Mouse (Mus musculus) adrenal gland (tissue): ENCODE results near the gene Aak1.
"Not testable (repeated sequence)": the region's sequence is repeated elsewhere in the genome, so short reads cannot be mapped to it uniquely, and the experiment has no call there.

Experiments
- intact Hi-C: fragments of 180-260 bp; cut with DNase I; formaldehyde crosslinking; loops from one replicate; pipeline ENCODE4 v1.15.1; 2025

Gene Aak1

DNA sequence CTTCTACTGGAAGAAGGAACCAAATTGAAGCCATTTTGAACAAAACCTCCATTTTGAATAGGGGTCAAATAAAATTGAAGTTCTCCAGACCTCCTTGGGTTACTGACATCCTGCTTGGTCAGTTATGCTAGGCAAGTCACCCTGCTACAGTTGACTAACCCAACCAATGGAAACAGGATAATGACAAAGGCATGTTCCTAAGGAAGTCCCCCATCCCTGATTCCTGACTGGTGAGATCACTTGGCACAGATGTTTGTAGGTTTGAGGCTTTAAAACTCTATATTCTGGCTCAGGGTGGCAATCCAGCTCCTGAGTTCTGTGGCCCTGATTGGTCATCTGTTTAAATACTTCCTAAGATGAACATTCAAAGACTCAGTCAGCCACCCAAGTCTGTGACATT lies 156.3 kb downstream of the Aak1 start:
- intact Hi-C loops = no loop called here

GRCm38 (mm10) chr6:87008887-87009286 lies 159.6 kb downstream of the Aak1 start, which contains the start of gene Nfu1:
TSS of gene Nfu1 (plus strand) at chr6:87009236.
- intact Hi-C loops = no loop called here

DNA sequence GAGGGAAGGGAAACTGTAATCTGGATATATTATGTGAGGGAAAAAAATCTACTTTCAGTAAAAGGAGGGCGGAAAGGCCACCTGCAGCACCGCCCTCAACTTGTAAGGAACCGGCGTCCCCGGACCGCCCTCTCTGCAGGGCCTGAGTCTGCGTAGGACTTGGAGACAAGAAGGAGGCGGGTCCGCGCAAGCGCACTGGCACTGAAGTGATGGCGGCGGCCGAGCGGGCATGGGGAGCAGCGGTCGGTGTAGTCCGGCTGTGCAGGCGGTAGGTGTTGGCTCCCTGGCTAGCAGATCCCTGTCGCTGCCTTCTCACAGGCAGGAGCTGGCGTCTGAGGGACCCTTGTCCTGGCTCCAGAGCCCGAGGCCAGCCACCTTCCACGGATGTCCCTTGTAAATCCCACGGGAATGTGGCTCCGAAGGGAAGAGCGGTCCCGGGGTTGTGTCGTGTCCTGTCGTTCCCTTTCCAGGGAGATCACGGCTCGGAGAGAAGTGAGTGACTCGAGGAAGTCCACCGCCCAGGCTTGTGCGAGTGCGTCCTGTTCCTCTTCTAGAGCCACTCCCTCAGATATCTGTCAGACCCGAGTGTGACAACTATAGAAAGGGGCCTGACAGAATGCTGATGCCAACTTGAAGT lies 160.5 kb downstream of the Aak1 start:
- intact Hi-C loops = no loop called here

GRCm38 (mm10) chr6:87016916-87017315 lies 167.6 kb downstream of the Aak1 start:
- intact Hi-C loops = no loop called here

- intact Hi-C loops = no loop called here
Observed at GRCm38 (mm10) chr6:87018874-87019273, 169.6 kb downstream of the Aak1 start.

GRCm38 (mm10) chr6:87021791-87022190 lies 172.5 kb downstream of the Aak1 start:
- intact Hi-C loops = no loop called here

- intact Hi-C loops = no loop called here
Observed at GRCm38 (mm10) chr6:87026980-87027379, 177.7 kb downstream of the Aak1 start.

DNA sequence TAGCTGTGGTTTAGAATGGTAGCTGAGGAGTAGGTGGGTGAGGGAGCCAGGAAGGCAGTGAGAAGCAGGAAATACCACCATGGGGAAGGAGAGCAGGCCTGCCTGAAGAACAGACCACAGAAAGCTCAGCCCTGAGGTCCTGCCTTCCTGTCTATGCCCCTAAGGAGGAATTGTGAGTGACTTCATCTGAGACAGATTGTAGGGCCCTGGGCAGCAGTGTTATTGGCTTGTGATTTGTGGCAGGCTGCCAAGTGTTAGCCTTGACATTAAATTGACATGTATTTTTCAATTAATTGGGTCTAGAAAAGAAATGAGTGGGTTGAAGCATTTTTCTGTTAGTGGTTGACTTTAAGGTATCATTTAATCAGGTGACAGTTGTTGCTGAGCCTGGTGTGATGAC lies 179.6 kb downstream of the Aak1 start:
- intact Hi-C loops = no loop called here

DNA sequence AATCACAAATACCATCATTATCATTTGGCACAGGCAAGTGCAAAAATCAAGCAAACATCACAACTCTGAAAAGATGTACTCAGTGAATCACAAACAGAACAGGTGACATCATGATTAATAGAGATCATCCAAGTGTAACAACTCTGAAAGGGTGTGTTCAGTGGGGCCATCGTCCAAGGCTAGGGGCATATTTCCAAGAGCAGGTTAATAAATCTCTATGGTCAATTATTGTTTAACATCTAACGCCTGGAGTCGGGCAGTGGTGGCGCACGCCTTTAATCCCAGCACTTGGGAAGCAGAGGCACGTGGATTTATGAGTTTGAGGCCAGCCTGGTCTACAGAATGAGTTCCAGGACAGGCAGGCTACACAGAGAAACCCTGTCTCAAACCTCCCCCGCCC lies 182.0 kb downstream of the Aak1 start:
- intact Hi-C loops = not testable (repeated sequence)

GRCm38 (mm10) chr6:87032401-87032800 lies 183.1 kb downstream of the Aak1 start:
- intact Hi-C loops = no loop called here

- intact Hi-C loops = no loop called here
Observed at GRCm38 (mm10) chr6:87034395-87034794, 185.1 kb downstream of the Aak1 start.

- intact Hi-C loops = no loop called here
Observed at GRCm38 (mm10) chr6:87037826-87038620, 188.7 kb downstream of the Aak1 start.

DNA sequence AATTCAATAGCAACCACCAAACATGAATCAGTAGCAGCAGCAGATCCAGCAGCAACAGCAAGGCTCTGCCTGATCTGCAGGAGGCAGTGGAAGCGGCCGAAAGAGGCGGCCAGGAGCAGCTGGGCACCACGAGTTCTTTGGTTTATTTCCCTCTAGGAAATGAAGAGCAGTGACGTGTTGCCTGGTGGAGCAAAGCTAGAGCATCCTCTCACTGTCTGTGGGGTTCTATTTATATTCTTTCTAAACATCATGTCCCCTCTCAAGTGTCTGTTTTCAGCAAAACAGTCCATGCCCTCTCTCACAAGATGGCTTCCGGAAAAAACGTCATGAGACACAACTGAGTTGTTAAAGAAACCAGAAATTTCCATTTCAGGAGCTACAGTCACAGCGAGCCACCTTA lies 189.8 kb downstream of the Aak1 start:
- intact Hi-C loops = no loop called here

GRCm38 (mm10) chr6:87040971-87041370 lies 191.7 kb downstream of the Aak1 start:
- intact Hi-C loops = no loop called here

DNA sequence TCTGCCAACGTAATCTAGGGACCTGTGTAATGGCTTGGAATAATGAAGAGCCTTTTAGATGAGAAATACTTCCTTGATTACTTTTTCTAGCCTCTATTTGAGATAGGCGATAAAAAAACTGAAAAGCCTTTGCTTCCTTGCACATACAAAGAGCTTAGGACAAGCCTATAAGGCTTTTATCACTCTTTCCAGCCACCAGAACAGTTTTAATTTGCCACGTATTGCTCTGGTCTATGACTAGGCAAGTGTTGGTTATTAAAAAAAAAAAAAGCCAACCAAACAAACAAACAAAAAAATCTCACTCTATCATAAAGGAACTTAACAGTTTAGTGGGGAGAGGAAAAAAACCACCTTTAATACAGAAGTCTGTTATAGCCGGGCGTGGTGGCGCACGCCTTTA lies 192.1 kb downstream of the Aak1 start:
- intact Hi-C loops = no loop called here

- intact Hi-C loops = no loop called here
Observed at GRCm38 (mm10) chr6:87042004-87042336, 192.7 kb downstream of the Aak1 start.

- intact Hi-C loops = no loop called here
Observed at GRCm38 (mm10) chr6:87042337-87043130, 193.2 kb downstream of the Aak1 start, which contains the start of gene Gfpt1. TSS of gene Gfpt1 (plus strand) at chr6:87042846.

DNA sequence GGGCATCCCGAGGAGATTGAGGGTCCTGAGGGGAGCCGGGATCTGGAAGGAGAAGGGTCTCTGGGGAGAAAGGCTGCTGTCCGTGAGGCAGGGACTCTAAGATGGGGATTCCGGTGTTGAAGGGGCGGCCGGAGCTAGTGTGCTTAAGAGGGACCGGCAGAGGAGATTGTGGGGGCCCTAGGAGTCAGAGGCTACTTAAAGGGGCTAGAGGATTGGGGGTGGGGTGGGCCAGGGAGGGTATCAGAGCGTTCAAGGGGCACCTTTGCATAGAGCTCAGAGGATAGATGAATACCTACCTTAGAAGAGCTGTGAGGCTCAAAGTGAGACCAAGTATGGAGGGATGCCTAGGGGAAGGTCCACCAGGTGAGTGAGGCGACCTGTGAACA lies 193.8 kb downstream of the Aak1 start:
- intact Hi-C loops = no loop called here

GRCm38 (mm10) chr6:87044895-87045294 lies 195.6 kb downstream of the Aak1 start:
- intact Hi-C loops = no loop called here

DNA sequence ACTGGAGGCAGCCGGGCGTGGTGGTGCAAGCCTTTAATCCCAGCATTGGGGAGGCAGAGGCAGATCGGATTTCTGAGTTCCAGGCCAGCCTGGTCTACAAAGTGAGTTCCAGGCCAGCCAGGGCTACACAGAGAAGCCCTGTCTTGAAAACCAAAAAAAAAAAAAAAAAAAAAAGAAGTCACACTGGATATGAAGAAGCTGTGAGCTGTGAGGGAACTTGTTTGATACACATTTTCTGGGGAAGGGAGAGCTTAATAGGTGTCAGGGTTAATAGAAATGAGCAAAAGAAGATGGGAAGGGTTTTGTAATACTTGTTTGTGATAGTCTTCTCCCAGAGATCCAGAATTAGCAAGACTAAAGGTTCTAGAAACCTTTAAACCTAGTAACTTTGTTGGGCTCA lies 196.2 kb downstream of the Aak1 start:
- intact Hi-C loops = no loop called here

- intact Hi-C loops = not testable (repeated sequence)
Observed at GRCm38 (mm10) chr6:87048712-87049111, 199.4 kb downstream of the Aak1 start.

- intact Hi-C loops = no loop called here
Observed at GRCm38 (mm10) chr6:87051886-87052425, 202.6 kb downstream of the Aak1 start.
